Mouse (Mus musculus) embryo, embryonic 9.5 days (tissue): Measurements from ENCODE around the gene Ndufs7.
"Not testable (repeated sequence)": the region's sequence is repeated elsewhere in the genome, so short reads cannot be mapped to it uniquely, and the experiment has no call there.

ENCODE experiments used
- DNase-seq: peaks from one replicate; pipeline ENCODE4 v3.0.0-alpha.2; 2017; ENCODE audit errors: extremely low spot score

Gene Ndufs7

DNA sequence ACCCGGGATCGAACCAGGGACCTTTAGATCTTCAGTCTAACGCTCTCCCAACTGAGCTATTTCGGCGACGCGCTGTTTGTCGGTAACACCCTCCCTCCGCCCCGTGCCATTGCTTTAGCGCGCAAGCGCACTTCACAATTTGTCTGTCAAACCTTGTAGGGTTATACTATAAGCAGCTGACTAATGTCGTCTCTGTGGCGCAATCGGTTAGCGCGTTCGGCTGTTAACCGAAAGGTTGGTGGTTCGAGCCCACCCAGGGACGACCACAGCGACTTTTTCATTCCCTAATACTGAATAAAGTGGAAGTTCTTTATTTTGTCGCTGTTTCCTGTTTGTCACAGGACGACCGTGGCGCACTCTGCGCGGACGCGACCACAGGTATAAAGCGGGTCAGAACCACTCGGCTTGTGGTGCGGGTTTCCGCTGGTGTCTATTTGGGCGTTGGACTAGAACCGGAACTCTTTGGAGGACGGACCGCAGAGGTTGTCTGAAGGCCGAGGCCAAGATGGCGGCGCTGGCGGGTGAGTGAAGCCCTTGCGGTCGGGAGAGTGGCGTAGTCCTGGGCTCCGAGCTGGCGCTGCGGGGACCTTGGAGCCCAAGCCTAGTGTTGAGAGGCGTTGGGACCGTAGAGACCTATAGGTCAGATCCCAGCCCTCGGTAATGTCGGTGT is at the start of gene Ndufs7:
Ndufs7 (plus strand) TSS at position 151 of the 670 bp plus-strand sequence.
- peak; percentile 96 for DNase-seq

- peak; percentile 86 for DNase-seq
Observed at GRCm38 (mm10) chr10:80199440-80200008, 49.4 kb upstream of the Ndufs7 start.

GRCm38 (mm10) chr10:80200485-80200884 is 48.4 kb upstream of the Ndufs7 start:
- DNase-seq, result no peak

DNA sequence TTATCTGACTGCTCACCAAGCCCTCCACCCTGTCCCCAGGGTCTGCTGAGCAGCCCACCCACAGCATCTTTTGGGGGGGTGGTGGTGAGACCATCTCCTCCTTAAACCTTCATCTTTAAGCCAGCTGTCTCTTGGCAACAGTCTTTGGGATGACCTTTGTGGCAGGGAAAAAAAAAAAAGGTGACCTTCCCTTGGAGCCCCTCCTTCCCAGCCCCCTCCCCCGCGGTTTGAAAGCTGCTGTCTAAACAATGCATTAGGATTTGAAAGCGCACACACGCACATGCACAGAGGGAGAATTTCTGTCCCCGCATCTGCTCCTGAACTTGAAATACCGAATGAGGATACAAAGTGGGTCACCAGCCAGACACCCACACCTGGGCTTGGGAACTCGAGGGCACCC is 44.9 kb upstream of the Ndufs7 start:
- no peak for DNase-seq

DNA sequence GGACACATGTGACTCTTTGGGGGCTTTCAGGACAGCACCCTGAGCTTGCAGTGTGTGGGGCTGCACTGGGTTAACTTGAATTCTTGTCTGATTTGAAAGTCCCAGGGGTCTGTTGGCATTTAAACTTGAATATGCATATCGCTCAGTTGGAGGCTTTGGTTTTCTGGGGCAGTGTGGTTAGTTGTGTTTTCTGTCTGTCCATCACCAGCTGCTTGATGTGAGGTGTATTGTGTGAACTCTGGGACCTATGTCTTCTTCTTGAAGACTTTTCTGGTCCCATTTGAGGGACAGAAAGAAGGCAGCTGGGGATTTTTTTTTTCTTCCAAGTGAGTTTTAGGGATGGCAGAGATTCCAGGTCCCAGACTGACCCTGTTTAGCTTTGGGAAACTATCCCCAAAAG is 41.7 kb upstream of the Ndufs7 start:
- no peak for DNase-seq

DNA sequence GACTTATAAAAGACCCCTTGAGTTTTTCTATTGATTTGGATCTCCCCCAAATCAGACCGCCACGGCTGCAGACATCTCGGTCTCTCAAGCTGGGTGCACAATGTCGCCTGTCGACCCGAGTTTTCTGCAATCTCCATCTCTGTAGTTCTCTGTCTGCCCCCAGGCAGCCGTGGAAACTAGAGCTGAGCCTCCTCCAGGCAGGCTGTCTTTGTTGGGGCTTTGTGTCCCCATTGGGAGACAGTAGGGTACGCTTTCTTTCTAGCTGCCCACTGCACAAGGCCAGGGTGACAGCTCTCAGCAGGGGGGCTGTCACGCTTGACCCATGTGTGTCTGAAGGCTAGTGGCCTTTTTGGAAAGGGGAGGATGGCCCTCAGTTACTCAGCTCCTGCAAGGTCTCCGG is 41.2 kb upstream of the Ndufs7 start:
- DNase-seq, result no peak

DNA sequence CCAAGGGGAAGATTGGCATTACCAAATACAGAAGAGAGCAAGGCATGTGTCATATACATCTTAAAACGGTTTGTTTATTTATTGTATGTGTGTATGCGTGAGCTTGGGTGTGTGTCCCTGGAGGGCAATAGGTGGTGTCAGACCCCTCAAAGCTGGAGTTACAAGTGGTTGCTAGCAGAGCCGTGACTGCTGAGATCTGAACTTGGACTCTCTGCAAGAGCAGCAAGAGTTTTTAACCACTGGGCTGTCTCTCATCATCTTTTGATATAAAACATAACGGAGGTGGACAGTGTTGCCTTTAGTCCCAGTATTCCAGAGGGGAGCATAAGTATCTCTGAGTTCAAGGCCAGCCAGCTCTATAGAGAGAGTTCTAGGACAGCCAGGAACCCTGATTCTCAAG is 40.7 kb upstream of the Ndufs7 start:
- DNase-seq, result no peak

- no peak for DNase-seq
Observed at GRCm38 (mm10) chr10:80208841-80209371, 40.0 kb upstream of the Ndufs7 start.

GRCm38 (mm10) chr10:80211547-80212103 is 37.3 kb upstream of the Ndufs7 start:
- not testable (repeated sequence) for DNase-seq

GRCm38 (mm10) chr10:80215048-80215772 is 33.7 kb upstream of the Ndufs7 start:
- no peak for DNase-seq

GRCm38 (mm10) chr10:80220676-80221075 is 28.2 kb upstream of the Ndufs7 start:
- no peak for DNase-seq

DNA sequence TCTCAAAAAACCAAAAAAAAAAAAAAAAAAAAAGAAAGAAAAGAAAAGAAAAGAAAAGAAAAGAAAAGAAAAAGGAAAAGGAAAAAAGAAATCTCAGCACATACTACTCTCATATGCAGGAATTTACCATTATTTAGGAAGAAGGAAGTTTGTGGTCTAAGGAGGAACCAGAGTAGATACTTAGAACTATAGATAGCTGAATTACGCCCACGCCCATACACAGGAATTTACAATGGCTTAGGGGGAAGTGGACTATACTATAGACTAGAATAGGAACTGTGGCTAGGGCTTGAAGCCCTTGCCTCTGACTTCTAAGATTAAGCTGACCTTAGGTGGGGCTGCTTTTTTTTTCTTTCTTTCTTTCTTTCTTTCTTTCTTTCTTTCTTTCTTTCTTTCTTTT is 25.8 kb upstream of the Ndufs7 start:
- not testable (repeated sequence) for DNase-seq

DNA sequence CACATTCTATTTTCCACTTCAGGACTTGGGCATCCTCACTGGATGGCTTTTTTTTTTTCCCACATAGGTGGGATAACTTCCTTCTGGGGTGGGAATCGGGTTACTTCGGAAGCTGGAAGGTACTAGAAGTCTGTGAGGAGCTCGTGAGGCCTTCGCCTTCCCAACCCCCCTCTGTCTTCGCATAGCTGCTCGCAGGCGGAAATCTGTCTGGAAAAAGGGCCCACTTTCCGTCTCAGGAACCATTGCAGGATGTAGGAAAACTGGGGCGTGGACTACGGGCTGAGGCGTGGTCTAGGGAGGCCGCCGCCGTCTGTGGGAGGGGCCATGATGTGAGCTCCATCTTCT is 22.9 kb upstream of the Ndufs7 start:
- DNase-seq, result no peak

GRCm38 (mm10) chr10:80226416-80227165 is 22.3 kb upstream of the Ndufs7 start, which contains the start of gene Mum1:
Gene Mum1, plus strand, starts transcription at chr10:80226434.
- peak; percentile 99 for DNase-seq

DNA sequence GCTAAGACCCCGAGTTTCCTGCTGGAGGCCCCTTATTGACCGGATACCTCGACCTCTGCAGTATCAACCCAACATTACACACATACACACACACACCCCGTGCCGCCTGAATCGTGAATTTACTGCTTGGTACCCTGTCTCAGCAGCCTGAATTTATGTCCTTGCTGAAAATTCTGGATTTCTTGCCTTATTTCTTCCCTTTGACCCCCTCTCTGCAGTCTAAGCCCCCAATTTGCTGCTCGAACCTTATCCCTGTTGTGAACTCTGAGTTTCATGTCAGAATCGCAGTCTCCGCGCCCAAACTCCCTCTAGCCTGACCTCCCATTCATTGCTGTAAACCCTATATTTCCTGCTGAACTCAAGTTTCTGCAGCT is 21.8 kb upstream of the Ndufs7 start:
- DNase-seq, result peak; percentile 38

DNA sequence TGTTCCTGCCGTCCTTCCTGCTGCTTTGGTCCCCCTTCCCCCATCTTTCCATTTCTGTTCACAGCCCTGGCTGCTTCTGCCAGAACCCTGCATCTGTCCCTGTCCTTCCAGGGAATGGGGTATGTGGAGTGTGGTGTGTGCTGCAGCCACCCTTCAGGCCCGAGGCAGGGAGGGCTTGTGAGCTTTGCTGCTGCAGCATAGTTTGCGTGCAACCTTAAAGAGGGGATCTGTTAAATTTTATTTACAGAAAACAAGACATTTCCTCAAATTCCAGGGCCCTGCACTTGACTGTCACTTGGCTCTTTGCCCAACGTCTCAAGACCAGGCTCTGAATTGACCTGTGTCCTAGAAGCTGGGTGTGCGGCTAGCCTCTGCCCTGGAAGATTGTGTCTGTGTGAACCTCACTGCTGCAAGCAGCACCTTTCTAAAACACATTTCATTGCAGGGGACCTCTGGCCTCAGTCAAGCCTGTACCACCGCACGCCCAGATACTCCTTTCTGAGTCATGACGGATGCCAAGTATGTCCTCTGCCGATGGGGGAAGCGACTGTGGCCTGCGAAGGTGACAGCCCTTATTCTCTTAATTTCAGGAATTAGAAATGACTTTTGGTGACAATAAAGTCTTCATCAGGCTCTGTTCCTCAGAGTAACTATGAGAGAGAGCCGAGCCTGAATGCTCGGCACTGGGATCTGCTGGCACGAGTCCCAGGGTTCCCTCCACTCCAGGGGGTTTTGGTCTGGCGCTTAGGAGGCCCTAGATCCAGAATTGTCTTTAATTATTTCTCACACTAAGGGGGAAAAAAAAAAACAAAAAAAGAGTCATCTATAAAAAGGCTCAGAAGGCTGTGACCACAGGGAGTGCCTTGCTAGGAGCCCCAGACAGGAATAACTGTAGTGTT is 20.8 kb upstream of the Ndufs7 start:
- no peak for DNase-seq

DNA sequence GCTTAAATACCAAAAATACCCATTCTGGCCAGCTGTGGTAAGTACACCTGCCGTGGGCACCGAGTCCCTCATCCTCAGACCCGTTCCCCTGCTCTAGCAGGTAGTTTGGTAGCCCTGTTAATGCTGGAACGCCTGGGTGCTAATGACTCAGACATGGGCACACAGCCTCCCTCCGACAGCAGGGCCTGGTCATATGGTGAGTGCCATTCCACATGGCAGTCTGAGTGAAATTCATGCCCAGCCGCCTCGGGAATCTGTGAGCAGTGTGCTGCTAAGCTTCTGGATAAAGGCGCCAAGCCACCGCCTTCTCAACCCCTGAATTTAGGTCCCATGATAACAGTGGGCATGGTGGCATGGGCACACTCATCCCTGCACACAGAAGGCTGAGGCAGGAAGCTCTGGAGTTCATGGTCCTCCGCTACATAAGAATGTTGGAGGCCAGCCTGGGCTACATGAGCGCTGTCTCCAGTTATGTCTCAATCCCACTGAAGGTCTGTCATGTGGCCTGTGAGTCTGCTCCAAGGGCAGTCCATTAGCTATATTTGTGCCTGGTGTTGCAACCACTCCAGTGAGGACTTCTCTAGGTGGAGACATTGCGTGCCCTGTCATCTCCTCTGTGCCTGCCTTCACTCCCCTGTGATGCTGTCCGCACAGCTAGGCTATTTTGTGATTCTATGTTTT is 12.6 kb upstream of the Ndufs7 start:
- no peak for DNase-seq

- no peak for DNase-seq
Observed at GRCm38 (mm10) chr10:80237020-80237419, 11.9 kb upstream of the Ndufs7 start.

- no peak for DNase-seq
Observed at GRCm38 (mm10) chr10:80238306-80238705, 10.6 kb upstream of the Ndufs7 start.

GRCm38 (mm10) chr10:80239791-80240190 is 9.1 kb upstream of the Ndufs7 start:
- no peak for DNase-seq
